Mouse (Mus musculus) thymus, postnatal 4 days (tissue): ENCODE measurements around the gene Itgad.
A peak's percentile ranks its signal among the peaks of the same experiment; 100 is the strongest.

Source experiments
- DNase-seq: peaks from one replicate; pipeline ENCODE4 v3.0.0; 2021

Gene Itgad

DNA sequence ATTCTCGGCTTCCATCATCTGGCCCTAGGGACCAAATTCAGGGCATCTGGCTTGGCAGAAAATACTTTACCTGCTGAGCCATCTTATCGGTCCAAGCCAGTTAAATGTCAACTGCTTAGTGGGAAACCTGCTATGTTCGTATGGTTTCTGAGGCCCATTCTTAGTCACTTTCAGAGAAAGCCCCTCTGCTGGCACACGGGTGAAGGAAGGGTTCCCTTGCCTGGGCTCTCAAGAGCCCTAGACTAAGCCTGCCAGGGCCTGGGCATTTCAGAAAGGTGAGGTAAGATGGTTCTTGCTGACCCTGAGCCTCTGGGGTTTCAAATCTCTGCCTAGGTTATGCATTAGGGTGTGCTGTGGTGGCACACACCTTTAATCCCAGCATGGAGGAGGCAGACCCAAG is 91.4 kb downstream of the Itgad start:
- DNase-seq: no peak

- DNase-seq: no peak
These were observed 92.6 kb downstream of the Itgad start, which contains the start of gene Tgfb1i1 for GRCm38 (mm10) chr7:128246496-128247391. TSS of gene Tgfb1i1 (plus strand) at chr7:128246812.

DNA sequence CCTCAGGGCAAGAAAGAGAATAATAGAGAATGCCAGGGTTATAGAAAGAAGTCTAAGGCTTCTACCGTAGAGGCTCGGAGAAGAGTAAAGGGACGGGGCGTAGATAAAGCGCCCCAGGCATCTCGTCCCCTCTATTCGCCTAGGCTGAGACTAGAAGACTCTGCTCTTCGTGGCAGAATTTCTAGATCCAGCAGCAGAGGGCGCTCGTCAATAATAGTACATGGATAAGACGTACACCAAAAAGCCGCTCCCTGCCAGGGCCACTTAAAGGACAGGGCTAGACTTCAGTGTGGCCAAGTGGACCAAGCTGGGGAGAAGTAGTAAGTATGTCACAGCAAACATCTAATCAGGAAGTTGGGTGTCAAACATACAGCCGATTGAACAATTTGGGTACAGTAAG is 93.3 kb downstream of the Itgad start:
- peak; percentile 92 for DNase-seq

DNA sequence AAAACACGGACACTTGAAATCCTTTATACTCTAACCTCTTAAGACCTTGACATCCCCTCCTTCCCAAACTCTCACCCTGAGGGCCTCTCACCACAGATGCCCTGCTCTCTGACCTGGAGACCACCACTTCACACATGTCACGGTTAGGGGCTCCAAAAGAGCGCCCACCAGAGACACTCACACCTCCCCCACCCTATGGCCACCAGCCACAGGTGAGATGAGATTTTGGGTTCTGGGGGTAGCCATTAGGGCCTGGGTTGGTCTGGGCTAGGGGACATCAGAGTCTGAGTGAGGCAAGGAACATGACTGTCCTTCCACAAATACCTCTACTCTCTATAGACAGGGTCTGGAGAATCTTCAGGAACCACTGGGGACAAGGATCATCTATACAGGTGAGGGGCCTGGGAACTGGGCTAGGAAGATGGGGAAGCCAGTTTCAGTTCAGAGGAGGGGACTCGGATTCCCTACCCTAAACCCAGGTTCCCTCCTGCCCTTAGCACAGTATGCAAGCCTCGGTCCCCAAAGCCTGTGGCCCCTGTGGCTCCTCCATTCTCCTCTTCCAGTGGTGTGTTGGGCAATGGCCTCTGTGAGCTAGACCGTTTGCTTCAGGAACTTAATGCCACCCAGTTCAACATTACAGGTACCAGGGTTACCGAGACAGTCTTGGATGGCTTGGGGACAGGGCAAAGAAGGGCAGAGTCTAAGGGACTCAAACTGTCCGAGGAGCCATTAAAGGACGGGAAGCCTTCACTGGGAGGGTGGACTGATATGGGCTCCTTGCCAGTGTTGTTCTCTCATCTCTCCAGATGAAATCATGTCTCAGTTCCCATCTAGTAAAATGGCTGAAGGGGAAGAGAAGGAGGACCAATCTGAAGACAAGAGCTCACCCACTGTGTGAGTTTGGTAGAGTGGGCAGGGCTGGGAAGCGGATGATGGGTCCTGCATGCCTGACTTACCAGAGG is 94.2 kb downstream of the Itgad start:
- no peak for DNase-seq

DNA sequence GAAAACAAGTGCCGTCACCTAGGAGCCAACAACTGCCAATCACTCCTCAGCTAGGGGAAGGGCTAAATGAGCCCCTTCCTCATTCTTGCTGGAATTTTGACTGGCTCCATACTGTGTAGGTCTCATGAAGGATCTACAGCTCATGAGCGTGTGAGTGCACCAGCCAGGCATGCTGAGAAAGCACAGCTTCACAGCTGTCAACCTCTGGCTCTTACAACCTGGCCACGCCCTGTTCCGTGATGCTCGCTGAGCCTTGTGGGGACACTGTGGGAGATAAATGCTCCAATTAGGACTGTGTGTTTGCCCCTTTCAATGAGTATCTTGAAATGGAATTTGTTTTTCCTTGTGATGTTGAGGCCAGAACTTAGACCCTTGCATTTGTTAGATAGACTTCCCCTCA is 95.8 kb downstream of the Itgad start:
- DNase-seq: no peak

DNA sequence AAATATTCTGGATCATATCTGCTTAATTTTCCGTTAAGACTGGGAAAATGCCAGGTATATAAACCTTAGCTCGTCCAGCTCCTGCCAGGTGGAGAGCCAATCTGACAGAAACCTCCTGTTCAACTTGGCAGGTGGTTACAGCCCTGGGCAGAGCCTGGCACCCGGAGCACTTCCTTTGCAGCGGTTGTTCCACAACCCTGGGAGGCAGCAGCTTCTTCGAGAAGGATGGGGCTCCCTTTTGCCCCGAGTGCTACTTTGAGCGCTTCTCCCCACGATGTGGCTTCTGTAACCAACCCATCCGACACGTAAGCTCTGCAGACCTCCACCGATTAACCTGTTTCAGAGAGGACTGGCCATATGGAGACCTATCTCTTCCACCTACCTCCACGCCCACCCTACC is 97.8 kb downstream of the Itgad start:
- DNase-seq: peak; percentile 53

GRCm38 (mm10) chr7:128252609-128253008 is 98.4 kb downstream of the Itgad start:
- DNase-seq: peak; percentile 93

- no peak for DNase-seq
These were observed 100.8 kb downstream of the Itgad start for GRCm38 (mm10) chr7:128254978-128255377.

DNA sequence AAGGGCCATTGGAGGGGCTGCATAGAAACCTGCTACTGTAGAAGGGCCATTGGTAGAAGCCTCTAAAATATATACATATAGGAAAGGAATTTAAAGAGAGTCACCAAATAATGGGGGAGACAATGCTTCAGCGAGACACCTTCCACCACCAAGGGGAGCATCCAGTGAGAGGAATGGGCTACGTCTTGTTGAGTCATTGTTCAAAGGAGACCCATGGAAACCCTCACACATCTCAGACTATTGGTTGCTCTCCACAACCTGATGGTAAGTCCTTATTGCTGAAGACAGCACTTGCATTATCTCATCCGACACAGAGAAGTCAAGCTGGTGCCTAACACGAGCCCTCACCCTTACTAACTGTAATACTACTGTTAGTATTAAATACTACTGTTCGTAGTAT is 101.6 kb downstream of the Itgad start:
- DNase-seq: no peak

GRCm38 (mm10) chr7:128256783-128257334 is 102.7 kb downstream of the Itgad start:
- no peak for DNase-seq

DNA sequence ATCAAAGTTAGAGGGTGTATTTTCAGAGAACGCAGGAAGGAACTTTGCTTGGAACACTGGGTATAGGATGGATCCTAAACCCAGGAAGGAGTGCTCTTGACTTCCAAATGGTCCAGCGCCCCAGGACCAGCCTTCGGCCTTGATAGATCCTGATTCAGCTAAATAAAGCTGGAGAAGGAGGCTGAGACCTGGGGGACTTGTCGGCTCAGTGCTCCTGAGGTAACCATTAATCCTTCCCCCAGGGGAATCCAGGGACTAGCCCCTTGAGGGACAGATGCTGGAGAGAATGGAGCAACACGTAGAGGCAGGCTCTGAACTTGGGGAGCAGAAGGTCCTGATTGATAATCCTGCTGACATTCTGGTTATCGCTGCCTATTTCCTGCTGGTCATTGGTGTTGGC is 111.2 kb downstream of the Itgad start, which contains the start of gene Slc5a2:
Gene Slc5a2, plus strand, starts transcription at position 247 of the 400 bp plus-strand sequence.
- DNase-seq: no peak

- no peak for DNase-seq
These were observed 111.9 kb downstream of the Itgad start for GRCm38 (mm10) chr7:128266056-128266455.

- DNase-seq: no peak
These were observed 113.2 kb downstream of the Itgad start for GRCm38 (mm10) chr7:128267391-128267790.

DNA sequence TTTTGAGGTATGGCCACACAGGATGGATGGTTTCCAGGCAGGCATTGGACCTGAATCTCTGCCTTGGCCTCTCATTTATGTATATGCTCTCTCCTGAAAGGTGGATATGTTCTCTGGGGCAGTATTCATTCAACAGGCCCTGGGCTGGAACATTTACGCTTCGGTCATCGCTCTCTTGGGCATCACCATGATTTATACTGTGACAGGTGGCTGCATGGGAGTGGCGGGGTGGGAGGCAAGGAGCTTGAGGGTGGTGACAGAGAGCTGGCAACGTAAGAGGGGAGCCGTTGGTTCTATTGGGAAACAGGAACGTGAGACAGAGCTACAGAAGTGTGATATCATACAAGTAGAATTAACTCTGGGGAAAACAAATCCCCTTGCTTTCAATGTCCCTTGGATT is 113.6 kb downstream of the Itgad start:
- DNase-seq: no peak

- no peak for DNase-seq
These were observed 116.3 kb downstream of the Itgad start for GRCm38 (mm10) chr7:128270431-128270850.

GRCm38 (mm10) chr7:128271496-128271895 is 117.3 kb downstream of the Itgad start:
- no peak for DNase-seq
